Mouse (Mus musculus): ENCODE data around the gene Col4a1. TPM values are rescaled to one million over a fixed set of nuclear protein-coding genes. Genes with fewer than 3 reads are reported as not detected.

Gene Col4a1
- total RNA-seq, 2 experiments from 2014 or later = 741 to 775 TPM

DNA sequence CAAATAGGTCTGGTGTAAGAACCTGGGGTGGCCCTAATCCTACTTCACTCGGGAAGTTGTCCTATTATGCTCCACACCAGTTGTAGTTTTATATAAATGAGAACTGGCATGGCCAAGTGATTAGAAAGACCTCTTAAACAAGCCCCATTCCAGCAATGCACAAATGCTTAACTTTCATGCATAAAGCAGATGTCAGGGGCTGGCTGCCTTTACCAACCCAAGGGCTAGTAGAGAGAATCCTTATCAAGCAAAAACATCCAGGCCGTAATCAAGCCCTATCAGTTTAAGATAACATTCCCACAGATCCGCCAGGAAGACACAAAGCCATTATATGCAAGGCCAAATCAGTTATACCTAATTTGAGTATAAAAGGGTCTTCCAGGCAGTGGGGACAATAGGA lies 46.7 kb downstream of the Col4a1 start:
- no peak for DNase-seq

DNA sequence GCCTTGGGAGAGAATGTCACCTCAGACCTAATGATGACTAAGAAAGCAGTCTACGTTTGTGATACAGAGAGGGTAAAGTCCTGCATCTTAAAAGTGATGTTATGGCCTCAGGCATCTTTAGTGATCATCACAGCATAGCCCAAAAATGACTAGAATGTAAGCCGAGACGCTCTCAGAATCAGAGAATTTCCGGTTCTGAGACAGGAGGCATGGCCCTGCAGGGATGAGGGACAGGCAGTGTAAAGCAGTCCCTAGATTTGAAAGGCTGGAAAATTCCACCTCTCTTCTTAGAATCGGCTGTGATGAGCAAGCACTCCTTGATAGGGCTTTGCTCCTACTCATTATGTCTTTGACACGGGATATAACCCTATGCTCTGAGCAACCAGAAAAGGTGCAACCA lies 48.8 kb downstream of the Col4a1 start:
- no peak for DNase-seq

DNA sequence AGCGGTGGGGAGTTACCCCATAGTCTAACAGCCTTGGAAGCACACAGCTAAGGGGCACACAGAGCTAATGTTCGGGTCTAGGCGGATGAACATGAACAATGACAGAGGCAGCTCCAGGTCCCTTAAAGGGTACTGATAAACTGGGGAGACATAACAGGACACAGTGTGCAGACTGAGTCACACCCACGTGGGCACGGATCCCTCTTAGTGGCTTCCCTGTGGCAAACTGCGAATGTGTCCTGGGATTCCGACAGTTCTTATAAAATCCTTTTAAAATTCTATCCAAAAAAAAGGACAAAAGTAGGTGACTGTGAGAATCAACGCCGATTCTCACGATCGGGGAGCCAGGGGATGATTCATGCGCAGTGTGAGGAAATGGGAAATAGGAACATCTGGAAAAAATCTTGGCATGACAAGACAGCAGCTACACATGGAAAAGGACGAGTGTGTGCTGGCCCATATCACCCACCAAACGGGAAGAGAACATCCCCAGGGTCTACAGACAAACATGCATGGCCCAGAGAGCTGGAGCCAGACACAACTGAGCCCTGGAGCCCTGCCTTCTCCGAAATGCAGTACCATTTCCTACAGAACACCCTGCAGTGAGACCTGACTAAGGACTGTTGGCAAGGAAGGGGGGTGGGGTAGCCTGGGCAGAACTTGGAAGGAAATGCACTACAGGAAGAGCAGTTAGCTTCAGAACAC lies 50.4 kb downstream of the Col4a1 start:
- DNase-seq = no peak

DNA sequence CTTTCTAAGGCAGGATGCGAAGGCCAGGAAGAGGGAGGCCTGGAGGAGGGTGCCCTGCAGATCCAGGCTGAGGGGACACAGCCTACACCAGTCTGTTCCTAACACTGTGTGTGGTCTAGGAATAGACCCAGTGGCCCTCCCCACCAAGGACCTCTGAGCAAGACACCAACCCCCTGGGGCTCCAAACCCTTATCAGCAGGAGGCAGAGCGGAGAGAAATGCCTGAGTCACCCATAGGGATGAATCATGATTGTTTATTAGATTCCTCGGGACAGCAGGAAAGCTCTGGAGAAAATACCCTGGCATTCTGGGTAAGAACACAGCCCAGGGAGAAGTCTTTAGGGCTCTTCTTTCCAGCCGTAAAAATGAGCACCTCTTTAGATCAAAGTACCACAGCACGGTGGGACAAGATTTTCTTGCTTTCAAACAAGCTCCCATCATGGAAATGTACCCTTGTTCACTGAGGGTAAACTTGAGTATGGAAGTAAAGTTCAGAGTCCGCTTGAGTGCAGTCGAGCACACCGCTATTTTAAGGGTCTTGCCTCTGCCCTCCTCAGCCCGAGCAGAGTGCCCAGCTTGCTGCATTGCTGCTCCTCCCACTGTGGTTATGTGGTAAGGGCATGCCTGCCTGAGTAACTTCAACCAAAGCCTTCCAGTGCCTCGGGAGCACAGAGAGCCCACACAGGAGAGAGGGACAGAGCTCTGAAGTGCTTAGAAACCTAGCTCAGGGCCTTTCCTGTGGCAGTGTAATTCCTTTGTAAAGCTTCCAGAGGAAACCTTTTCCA lies 52.6 kb downstream of the Col4a1 start:
- no peak for DNase-seq

DNA sequence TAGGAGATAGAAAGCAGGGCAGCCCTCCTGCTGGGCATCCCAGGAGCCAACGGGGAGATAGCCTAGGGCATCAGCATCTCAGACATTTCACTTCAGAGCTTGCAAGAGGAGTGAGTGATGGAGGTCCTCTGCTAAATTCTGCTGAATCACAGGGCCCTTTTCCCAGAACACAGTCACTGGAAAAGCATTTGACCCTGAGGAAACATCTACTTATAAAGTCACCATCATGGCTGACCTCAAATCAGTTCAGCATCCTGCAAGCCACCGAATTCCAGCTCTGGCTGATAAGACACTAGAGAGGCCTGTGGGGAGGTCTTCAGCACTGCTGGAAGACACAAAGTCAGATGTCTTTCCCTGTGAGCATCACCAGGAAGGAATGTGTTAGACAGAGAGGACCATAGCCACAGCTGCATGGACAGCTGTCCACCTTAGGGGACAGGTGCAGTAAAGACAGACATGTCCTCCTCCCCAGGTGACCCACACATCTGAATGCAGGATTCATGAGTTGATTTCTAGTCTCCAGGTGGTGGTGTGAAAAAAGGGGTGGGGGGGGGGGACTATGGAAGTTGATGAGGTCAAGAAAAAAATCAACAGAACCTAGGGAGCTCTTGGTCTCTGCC lies 54.0 kb downstream of the Col4a1 start:
- no peak for DNase-seq

DNA sequence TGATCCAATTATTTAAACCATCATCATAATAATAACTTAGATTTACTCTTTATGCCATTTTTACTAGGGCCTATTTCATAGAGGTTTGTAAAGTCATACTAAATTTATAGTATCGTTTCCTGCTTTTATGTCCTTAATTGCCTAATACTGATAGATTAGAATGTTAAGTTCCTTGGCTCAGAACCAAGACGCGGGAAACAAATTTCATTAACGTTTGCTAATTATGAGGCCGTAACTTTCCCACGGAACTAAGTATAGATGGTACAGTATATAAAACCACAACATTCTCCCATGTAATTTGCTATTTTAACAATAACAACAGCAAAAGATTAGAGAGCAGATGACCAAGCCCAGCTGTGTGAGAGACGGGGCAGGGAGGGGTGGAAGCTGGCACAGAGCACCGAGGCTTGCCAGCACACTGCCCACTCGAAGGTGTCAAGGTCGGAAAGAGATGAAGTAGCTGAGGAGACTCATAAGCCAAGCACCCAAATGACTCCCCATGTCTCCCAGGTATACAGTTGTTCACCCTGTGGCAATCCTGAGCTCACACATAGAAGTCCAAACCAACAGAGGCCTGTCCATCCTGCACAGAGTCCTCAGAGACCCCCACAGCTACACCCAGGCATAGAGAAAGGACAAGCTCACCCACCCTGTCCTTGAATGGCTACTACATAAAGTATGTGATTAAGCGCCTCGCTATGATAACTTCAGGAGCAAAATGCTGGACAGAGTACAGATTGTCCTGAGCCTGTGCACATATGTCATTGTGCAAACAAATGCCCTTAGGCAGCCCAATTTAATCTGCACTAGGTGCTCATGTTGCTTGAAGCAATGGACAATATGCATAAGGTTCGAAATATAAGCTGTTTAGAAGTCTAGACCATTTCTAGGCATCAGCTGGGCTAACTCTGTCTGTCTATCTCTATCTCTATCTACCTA lies 55.3 kb downstream of the Col4a1 start:
- no peak for DNase-seq

DNA sequence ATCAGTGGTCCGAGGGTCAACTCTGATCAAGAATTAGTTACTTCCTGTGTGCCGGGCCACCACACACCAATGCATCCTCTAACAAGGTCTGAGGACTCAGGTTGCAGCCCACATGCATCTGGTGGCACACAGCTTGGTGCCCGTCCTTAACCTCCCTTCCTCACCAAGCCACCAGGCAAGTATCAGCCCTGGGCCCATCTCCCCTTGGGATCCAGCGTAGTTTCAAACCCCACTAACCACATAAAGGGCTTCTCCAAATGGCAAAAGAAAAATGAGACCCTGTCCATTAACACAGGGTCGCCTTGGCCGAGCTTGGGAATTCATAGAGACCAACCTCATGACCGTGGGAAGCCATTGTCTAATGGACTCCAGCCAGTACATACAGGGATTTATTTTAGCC lies 56.2 kb downstream of the Col4a1 start:
- DNase-seq = no peak

DNA sequence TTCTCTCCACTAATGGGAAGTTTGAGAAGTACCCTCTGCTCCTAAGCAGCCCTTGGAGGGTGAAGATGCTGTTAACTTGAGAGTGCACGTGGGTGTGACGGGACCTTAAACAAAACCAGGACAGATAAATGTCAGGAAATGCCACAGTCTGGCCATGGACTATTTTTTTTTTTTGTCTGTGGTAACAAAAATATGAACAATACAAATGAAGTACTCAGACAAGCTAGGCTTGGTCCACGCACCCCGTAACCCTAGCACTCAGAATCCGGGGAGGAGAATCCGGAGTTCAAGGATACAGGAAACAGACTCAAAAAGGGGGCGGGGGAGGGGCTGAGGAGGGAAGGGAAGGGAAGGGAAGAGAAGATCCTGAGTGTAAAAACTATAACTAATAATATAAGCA lies 56.9 kb downstream of the Col4a1 start:
- DNase-seq = no peak

DNA sequence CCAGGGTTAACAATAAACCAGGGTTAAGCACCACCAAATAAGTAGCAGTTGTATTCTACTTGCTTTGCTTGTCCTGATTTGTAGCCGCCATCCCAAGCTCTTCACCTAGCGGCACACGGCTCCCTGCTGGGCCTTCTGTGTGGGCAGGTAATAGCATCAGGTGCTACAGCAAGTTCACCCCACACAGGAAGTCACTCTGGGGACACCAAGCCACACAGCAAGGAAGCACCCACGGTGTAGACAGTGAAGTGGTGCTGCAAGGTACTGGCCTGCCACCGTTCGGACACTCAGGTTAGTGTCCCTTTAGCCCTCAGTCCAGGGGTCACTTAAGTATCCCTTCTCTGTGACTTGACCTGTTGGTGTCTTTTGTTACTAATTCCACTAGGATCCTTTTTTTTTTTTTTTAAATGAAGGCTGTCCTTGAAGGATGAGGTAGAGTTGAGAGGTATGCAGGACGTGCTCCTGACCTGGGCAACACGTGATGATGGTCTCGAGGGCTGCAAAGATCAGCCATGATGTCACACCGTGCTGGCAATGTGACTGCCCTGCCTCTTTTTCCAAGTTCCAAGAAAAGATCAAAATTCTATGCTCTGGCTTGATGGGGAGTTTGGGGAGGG lies 57.6 kb downstream of the Col4a1 start:
- no peak for DNase-seq

DNA sequence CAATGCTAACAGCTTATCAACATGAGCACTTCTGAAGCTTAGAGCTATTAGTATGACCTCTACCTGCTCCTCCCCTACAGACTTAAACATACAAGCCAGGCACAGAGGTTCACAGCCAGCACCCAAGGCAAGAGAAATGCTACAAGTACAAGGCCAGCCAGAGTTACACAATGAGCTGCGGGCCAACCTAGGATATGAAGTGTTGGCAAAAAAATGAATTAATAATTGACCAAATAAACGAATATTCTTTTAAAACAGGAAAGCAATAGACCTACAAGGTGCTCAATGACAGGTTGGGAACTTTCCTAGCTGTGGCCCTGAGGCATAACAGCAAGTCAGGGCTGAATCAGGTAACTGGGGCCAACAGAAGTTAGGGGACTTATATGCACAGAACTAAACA lies 58.1 kb downstream of the Col4a1 start:
- DNase-seq = no peak

DNA sequence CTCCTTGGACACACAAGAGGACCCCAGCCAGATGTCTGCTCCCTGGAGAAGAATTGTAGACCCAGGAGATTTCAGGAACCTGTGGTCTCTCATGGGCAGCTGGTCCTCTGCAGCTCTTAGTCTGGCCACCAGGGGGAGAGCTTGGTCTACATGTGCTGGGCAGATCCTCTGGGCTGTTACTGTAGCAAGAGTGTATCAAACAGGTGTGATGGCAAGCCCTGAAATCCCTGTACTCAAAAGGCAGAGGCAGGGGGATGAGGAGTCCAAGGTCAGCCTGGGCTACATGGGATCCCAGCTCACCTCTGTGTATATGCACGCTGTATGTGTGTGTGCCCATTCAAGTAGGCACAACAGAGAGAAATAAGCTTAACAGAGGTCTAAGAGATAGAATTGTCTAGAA lies 59.1 kb downstream of the Col4a1 start:
- peak; percentile 84 for DNase-seq

DNA sequence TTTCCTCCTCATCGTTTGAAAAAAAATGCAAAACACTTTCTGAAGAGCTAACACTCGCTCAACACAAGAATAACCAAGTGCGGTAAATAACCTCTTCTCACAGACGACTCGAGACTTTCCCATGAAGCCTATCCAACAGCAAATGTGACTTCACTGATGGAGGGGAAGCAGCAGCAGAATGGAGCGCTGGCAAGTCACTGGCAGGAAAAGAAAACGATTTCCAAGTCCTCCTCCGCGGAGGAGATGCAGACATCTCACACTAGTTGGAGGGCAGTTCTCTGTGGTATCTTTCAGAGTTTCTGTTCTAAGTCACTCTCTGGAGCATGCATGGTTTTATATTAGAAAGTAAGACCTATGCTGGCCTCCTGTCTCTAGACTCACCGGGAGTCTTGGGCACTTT lies 59.6 kb downstream of the Col4a1 start:
- DNase-seq = no peak

DNA sequence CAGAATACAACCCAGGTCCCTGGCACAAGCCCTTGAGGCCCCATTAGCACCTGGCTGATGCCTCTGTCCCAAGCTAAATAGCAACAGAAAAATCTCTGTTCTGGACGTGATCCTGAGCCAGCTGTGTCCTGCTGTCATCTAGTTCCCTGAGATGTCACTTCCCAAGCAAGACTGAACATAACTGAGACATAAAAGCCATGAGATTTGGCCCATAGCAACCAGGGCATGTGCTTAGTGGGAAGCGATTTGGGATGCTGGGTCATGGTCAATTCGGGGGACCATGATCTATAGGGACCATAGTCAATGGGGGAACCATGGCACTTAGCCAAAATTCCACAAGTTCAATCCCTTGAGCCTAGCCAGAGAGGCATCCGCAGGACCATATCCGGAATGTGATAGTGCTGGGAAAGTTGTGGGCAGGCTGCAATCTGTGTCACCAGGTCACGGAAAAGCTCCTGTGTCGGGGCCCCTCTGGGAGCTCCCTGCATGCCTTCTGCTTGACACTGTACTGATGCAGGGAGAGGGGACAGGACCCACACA lies 60.3 kb downstream of the Col4a1 start:
- DNase-seq = no peak

DNA sequence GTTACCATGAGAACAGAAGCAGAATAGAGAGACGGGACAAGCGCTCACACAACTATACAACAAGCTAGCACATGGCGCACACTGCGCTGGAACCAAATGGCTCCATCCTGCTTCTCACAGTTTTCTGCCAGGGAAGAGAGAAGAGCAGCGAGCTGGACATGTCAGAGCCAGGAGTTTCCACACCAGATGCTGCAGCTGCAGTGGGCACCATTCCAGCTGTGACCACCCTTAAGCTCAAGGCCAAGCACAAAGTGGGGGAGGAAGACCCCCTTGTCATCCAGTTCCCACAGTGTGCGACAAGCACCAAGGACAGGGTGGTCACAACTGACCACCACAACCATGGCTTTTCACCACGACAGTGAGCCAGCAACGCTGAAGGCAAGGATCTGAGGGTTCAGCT lies 62.5 kb downstream of the Col4a1 start:
- DNase-seq = peak; percentile 32

DNA sequence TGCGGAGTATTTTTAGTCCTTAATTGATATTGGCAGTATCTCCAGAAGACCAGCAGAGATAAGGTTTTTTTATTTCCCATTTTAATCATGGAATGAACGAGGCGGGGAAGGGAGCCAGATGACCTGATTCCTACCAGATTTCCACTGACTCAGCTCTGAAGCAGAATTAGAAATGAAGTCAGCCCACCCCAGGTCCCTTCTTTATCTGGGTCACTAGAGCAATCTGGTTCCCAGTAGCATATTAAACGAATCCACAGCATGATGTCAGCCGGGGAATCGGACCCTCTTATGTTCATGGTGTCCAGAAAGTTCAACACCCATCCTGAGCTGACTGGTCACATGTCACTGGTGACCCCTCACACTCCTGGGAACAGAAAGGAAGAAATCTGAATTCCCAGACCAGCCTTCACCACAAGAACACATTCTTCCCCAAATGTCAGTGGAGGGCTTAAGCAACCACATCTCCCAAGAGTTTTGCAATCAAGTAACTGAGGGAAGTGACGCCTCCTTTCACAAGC lies 63.0 kb downstream of the Col4a1 start:
- peak; percentile 48 for DNase-seq

DNA sequence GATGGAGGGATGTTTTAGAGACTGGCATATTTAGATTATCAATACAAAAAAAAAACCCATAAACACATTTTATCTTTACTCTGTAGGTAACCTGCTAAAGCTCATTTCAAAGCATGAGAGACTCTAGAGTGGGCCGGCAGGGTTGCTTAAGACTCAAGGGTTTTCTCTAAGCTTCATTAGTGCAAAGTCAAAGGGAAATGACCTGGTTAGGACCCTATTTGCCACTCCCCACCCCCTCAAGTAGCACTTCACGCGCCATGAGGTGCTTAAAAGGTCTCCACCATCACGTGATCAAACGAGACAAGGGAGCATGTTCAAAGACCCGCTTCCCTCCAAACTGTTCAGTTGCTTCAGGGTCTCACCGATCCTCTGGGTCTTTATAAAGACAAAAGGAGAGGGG lies 63.9 kb downstream of the Col4a1 start:
- no peak for DNase-seq

DNA sequence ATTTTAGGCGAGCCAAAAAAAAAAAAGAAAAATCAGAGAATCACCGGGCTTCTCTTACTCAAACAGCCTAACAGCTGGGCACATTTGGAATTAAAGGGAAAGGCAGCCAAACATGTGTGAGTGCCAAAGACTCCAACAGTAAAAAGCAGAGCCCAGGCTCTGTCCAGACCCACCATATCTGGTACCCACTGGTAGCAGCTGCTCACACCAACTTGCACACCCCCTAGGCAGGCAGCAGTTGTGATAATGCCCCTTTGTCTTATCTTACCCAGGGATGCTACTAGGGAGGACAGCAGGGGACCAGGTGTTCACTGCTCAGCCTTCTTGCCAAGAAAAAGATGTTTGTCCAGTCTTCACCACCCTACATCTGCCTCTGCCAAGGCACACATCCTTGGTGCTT lies 71.1 kb downstream of the Col4a1 start:
- DNase-seq = no peak

DNA sequence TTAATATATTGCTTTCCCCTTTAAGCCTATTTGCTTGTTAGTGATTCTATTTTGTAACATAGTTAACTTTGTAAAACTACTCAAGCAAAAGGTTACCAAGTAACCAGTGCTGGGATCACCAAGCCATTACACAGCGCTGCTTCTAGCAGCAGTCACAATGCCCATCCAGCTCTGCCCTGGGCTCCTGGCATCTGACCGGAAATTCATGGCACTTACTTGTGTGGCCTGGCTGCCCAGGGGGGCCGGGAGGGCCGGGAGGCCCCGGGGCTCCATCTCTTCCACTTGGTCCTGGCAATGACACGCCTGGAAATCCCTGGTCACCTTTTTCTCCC lies 77.8 kb downstream of the Col4a1 start:
- no peak for DNase-seq

DNA sequence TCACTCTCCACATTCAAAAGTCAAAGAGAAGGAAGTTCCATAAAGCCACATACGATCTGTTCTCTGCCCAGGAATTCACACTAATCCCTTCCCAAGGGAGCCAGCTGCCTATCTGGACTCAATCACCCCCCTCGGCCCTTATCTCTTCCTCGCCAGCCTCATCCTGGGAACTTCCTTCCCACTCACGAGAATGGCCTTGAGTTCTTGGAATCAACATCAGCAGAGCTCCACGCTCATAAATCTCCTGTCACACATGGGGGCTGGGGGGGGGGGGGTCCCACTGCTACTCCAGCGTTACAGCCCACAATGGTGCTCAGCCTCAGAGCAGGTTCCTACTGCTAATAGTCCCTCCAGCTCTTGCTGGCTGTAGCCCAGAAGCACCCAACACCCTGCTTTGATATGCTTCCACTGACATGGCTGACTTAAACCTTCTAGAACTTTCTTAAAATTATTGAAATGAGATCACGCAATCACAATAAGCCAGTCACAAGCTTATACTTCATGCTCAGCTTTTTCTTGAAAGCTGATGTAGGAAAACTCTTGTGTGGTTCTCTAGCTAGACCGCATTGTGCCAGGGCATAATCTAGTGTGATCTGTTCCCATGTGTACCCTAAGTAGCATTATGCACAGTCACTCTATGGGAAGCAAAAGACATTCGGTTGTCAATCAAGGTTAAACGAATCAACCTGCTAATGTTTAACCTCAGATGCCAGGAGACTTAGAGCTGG lies 78.3 kb downstream of the Col4a1 start:
- no peak for DNase-seq

DNA sequence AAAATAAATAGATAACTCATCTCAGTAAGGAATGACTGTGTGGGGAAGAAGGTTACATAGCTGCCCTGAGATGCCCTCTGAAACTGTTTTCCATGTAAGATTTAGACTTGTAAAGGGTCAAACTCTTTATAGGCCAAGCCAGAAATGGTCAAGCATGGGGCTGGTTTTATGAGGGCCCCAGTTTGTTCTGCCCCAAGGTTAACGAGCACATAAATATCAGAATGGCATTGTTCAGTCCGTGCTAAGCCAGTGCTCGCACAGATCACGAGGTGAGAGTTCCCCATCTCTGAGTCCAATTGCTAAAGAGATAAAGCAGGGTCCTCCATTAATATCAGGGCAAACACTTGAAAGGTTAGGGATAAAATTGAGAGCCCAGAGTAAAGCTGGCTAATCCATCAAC lies 79.6 kb downstream of the Col4a1 start:
- DNase-seq = no peak

DNA sequence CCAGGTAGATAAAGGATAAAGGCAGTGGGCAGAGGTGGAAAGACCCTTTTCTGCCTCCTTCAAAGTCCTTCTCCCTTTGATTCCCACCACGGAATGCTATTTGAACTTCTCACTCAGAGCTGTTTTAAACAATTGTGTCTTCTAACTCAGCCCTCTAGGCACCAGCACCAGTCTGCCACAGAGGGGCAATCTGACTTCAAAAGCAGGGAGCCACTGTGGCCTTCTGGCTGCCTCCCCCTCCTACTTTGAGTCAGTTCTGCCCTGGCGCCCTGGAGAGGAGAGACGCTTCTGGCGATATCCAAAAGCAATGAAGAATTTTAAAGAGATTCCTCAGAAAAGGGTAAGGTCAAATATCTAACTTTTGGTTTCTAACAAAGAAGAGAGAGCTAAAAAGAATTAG lies 82.3 kb downstream of the Col4a1 start:
- no peak for DNase-seq
